Mouse (Mus musculus) C2C12 (cell line): Measurements from ENCODE around the gene Ptpn3.

ENCODE experiments used
- CEBPB ChIP-seq: IDR thresholded peaks from one replicate; pipeline ENCODE4 v1.6.1; 2011; ENCODE audit warnings: low read depth, mild to moderate bottlenecking, control low read depth, moderate library complexity
- CTCF ChIP-seq: IDR thresholded peaks from one replicate; pipeline ENCODE4 v1.5.1; 2011; ENCODE audit not compliant: control insufficient read depth, insufficient read depth, insufficient read length
- MAX ChIP-seq: IDR thresholded peaks from one replicate; pipeline ENCODE4 v1.6.1; 2011; ENCODE audit warnings: mild to moderate bottlenecking, control low read depth

- TF ChIP-seq CTCF, result no peak
- TF ChIP-seq CEBPB, result no peak
- no peak for TF ChIP-seq MAX
Observed at GRCm38 (mm10) chr4:57269344-57269743, 32.3 kb downstream of the Ptpn3 start.
